ENCODE assay signal across 13 mouse cellular contexts in the genomic region with DNA sequence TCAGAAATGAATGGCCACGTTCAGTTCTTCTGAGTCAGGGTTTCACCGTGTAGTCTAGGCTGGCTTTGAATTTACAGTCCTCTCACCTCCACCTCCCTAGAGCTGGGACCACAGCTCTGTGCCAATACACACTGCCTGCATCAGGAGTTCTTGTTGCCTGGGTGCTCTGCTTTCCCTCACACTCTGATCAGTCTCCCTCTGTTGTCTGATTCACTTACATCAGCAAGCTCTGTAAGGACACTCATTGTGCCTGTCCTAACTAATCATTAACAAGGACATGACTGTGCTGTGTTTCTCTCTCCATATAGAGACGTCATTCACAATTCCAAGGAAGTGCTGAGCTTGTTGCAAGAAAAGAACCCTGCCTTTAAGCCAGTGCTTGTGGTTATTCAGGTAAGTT. TPM values are rescaled to one million over a fixed set of nuclear protein-coding genes. Genes with fewer than 3 reads are reported as not detected.
DNase-seq lines count a peak whose midpoint lies in the region; ATAC-seq and TF ChIP-seq lines count a peak whose summit lies in the region.
"Had no signal": no experiment of that assay in that cellular context is flagged by ENCODE, and none has a peak within 500 bp of the region (broad histone marks: within the 10 kb centered on the region; RNA-seq: fewer than 3 reads in every experiment).

No protein-coding gene starts in this region.

- in situ Hi-C loops in Patski (cut with MboI; ENCODE audit: low pct_unique_long_range_greater_than_20kb), result loop anchor here (25.0 kb wide), 4 partner anchors 634 to 1834 kb away; a partner anchor contains a TSS

- H3K9me3 ChIP-seq in liver, embryonic 13.5 days (replicated peaks), result no peaks in the 10 kb centered on the region
- H3K9me3 ChIP-seq: heart, embryonic 15.5 days; midbrain, embryonic 12.5 days had no signal

- peak overlapping the region; percentile 59; the same call in 1 of the 2 replicates for H3K27ac ChIP-seq in liver, embryonic 13.5 days
- H3K27ac ChIP-seq: heart, embryonic 15.5 days; midbrain, embryonic 12.5 days had no signal

- no peak overlapping the region for H3K4me2 ChIP-seq in liver, embryonic 13.5 days
- H3K4me2 ChIP-seq: heart, embryonic 15.5 days; midbrain, embryonic 12.5 days had no signal

- peak; percentile 61 for DNase-seq in cerebellum, adult 9-11 months
- no peak for DNase-seq in cerebellum, postnatal 4 days (ENCODE audit: low spot score in 2 of 2)
- DNase-seq in layer of hippocampus, adult 9-11 months, result peak; percentile 36
- no peak for DNase-seq in layer of hippocampus, postnatal 36 days
- DNase-seq in Patski (ENCODE audit: low read depth, low spot score), result no peak
- no peak for DNase-seq in liver, embryonic 13.5 days
- no peak for DNase-seq in heart, postnatal 36 days
- no peak for DNase-seq in spleen, postnatal 36 days (ENCODE audit: low spot score in 2 of 2)
- DNase-seq: gastrocnemius, postnatal 36 days; lung, postnatal 14 days; thymus, postnatal 14 days had no signal

- no peak for TF ChIP-seq CTCF in Patski (IDR thresholded peaks at IDR 0.05)

- POLR2A ChIA-PET in Patski (lab: Charles Lee), result no interaction called here

- no peak overlapping the region for H3K9ac ChIP-seq in liver, embryonic 13.5 days
- H3K9ac ChIP-seq: heart, embryonic 15.5 days; midbrain, embryonic 12.5 days had no signal

- no peak overlapping the region for H3K4me3 ChIP-seq in liver, embryonic 13.5 days (replicated peaks)
- H3K4me3 ChIP-seq: heart, embryonic 15.5 days; midbrain, embryonic 12.5 days had no signal

- CTCF ChIA-PET in Patski (lab: Charles Lee), result no interaction called here

- WGBS in liver, embryonic 13.5 days (ENCODE audit: insufficient replicate concordance), result 72% methylated on average over 3 of the region's 3 CpGs

- no peaks in the 10 kb centered on the region for H3K27me3 ChIP-seq in Patski
- H3K27me3 ChIP-seq in liver, embryonic 13.5 days, result no peaks in the 10 kb centered on the region
- H3K27me3 ChIP-seq: heart, embryonic 15.5 days; midbrain, embryonic 12.5 days had no signal

- ATAC-seq in Patski, result peak; percentile 19
- no peak for ATAC-seq in liver, embryonic 13.5 days (ENCODE audit: low read depth)

- peaks cover 68% of the 10 kb centered on the region for H3K36me3 ChIP-seq in liver, embryonic 13.5 days

- peaks cover 44% of the 10 kb centered on the region for H3K4me1 ChIP-seq in liver, embryonic 13.5 days (replicated peaks)

- intact Hi-C loops in heart, postnatal 36 days (cut with DNase I), result no loop called here

RNA-seq across cellular contexts. Expression of a gene that starts 5.4 kb away (rescaled TPM):
- 1 to 10 TPM; 7.7 to 9.3 TPM for total RNA-seq in layer of hippocampus, postnatal 36 days (2021)
- polyA plus RNA-seq in Patski (2021), result 19.1 TPM
- polyA plus RNA-seq in liver, embryonic 13.5 days (2015; fragmentation: Nextera tagmentation; extraction: Ambion mirVana), result 26.0 and 31.2 TPM in 2 replicates
- total RNA-seq in heart, postnatal 36 days (2021), result 1 to 10 TPM in 1 of 2 experiments, under 1 TPM in 1; 0.87 to 1.3 TPM

Comparison
In these comparisons a context has a peak if more than half of its experiments do, and no peak if none do; other contexts are left out.
1. DNase-seq: peak in cerebellum, adult 9-11 months (single experiment) and layer of hippocampus, adult 9-11 months (single experiment); none in cerebellum, postnatal 4 days (0 of 2), layer of hippocampus, postnatal 36 days (0 of 2), Patski (single experiment), liver, embryonic 13.5 days (single experiment), heart, postnatal 36 days (0 of 2) and spleen, postnatal 36 days (0 of 2).